Mouse (Mus musculus) hindbrain, embryonic 11.5 days (tissue): ENCODE results near the gene Scn2b. TPM values are rescaled to one million over a fixed set of nuclear protein-coding genes. Genes with fewer than 3 reads are reported as not detected.

Experiments
- ATAC-seq: fragments of 200-750 bp; cut with Nextera tagmentation; 2 replicates; pipeline ENCODE4 v1.8.0; 2017; ENCODE audit warnings: mild to moderate bottlenecking, moderate TSS enrichment, moderate library complexity; ENCODE audit not compliant: low FRiP score
- DNase-seq: peaks from one replicate; pipeline ENCODE4 v3.0.0-alpha.2; 2015; ENCODE audit warnings: low spot score
- H3K27ac ChIP-seq: fragments of 300-500 bp; sonication (generic); 2 replicates; pipeline ENCODE4 v1.5.1; 2014; ENCODE audit warnings: mild to moderate bottlenecking, low read depth, low read length
- H3K27me3 ChIP-seq: fragments of 300-500 bp; sonication (generic); 2 replicates; pipeline ENCODE4 v1.6.1; 2014; ENCODE audit warnings: mild to moderate bottlenecking, low read length, moderate library complexity, mixed read lengths; ENCODE audit not compliant: control insufficient read depth, insufficient read depth
- H3K36me3 ChIP-seq: fragments of 300-500 bp; sonication (generic); 2 replicates; pipeline ENCODE4 v1.6.1; 2014; ENCODE audit warnings: mild to moderate bottlenecking, low read length, moderate library complexity, mixed read lengths; ENCODE audit not compliant: control insufficient read depth, insufficient read depth
- H3K4me1 ChIP-seq: fragments of 300-500 bp; sonication (generic); replicated peaks from 2 replicates; pipeline ENCODE4 v1.6.1; 2014; ENCODE audit warnings: low read length, mixed read lengths; ENCODE audit not compliant: control insufficient read depth, insufficient read depth
- H3K4me2 ChIP-seq: fragments of 300-500 bp; sonication (generic); replicated peaks from 2 replicates; pipeline ENCODE4 v1.6.1; 2014; ENCODE audit warnings: mild to moderate bottlenecking, low read depth, low read length
- H3K4me3 ChIP-seq: fragments of 300-500 bp; sonication (generic); 2 replicates; pipeline ENCODE4 v1.5.1; 2014; ENCODE audit warnings: low read depth, low read length
- H3K9ac ChIP-seq: fragments of 300-500 bp; sonication (generic); 2 replicates; pipeline ENCODE4 v1.6.1; 2014; ENCODE audit warnings: low read depth, low read length
- H3K9me3 ChIP-seq: fragments of 300-500 bp; sonication (generic); 2 replicates; pipeline ENCODE4 v1.6.1; 2016; ENCODE audit warnings: low read length; ENCODE audit not compliant: control insufficient read depth
- WGBS: fragments of 180-500 bp; shearing (Covaris S2); extraction: QIAGEN DNeasy Blood & Tissue Kit; methylation state at CpG from one replicate; pipeline ENCODE4 v1.1.7; 2014; 5-methylcytosine and 5-hydroxymethylcytosine counted together
- polyA plus RNA-seq: library from polyadenylated mRNA; unstranded; fragments of >200 nt; fragmentation: Nextera tagmentation; extraction: Ambion mirVana; gene quantifications from 2 replicates; pipeline ENCODE4 v1.2.1, GENCODE M21; 2014

Scn2b gene
- polyA plus RNA-seq, 1 experiment from 2014 or later = 4.7 TPM

- Histone ChIP-seq H3K4me3 (no peak overlapping the region), H3K9ac (no peak overlapping the region), H3K4me2 (no peak overlapping the region), H3K4me1 (no peaks in the 10 kb centered on the region), H3K27me3 (no peaks in the 10 kb centered on the region), H3K36me3 (no peaks in the 10 kb centered on the region), H3K27ac (no peak overlapping the region), H3K9me3 (no peaks in the 10 kb centered on the region)
- 64% methylated on average over 3 of the region's 3 CpGs for WGBS
- DNase-seq = no peak
- no peak for ATAC-seq
Observed at GRCm38 (mm10) chr9:45173475-45173874, 55.9 kb downstream of the Scn2b start.

GRCm38 (mm10) chr9:45179282-45179681, 61.7 kb downstream of the Scn2b start:
- no peaks in the 10 kb centered on the region; the same call in 1 of the 2 replicates for H3K4me1 ChIP-seq
- H3K27me3 ChIP-seq = no peaks in the 10 kb centered on the region
- ATAC-seq (no peak), DNase-seq (no peak)
- no peak overlapping the region for H3K4me2 ChIP-seq
- WGBS = 87% methylated on average over 5 of the region's 5 CpGs
- H3K36me3 ChIP-seq = no peaks in the 10 kb centered on the region
- H3K9ac ChIP-seq = no peak overlapping the region
- no peak overlapping the region for H3K27ac ChIP-seq
- no peak overlapping the region for H3K4me3 ChIP-seq
- no peaks in the 10 kb centered on the region for H3K9me3 ChIP-seq

Other genes with a start within 250 kb of the Scn2b start
- 17.3 and 26.2 TPM in 2 replicates for gene Kmt2a, start 236.5 kb upstream of the Scn2b start, polyA plus RNA-seq
- 592 and 606 TPM in 2 replicates for gene Atp5l, start 197.0 kb upstream of the Scn2b start, polyA plus RNA-seq
- gene Ube4a, start 152.2 kb upstream of the Scn2b start, polyA plus RNA-seq = 36.4 and 47.3 TPM in 2 replicates
- not detected in 2 replicates for gene Cd3g, start 137.4 kb upstream of the Scn2b start, polyA plus RNA-seq
- not detected in 2 replicates for gene Cd3d, start 136.0 kb upstream of the Scn2b start, polyA plus RNA-seq
- gene Cd3e, start 108.2 kb upstream of the Scn2b start, polyA plus RNA-seq = not detected in 2 replicates
- gene Mpzl2, start 78.0 kb upstream of the Scn2b start, polyA plus RNA-seq = 2.6 and 3.8 TPM in 2 replicates
- 1.7 and 2.8 TPM in 2 replicates for gene Mpzl3, start 62.6 kb upstream of the Scn2b start, polyA plus RNA-seq
- 0.31 and 0.36 TPM in 2 replicates for gene Jaml, start 38.6 kb upstream of the Scn2b start, polyA plus RNA-seq
- gene Scn4b, start 20.6 kb downstream of the Scn2b start, polyA plus RNA-seq = 0.12 and 0.14 TPM in 2 replicates
- gene BC049352, start 64.2 kb downstream of the Scn2b start, polyA plus RNA-seq = not detected in 2 replicates
- gene Tmprss4, start 86.3 kb downstream of the Scn2b start, polyA plus RNA-seq = 0.15 TPM in 1 of 2 replicates, not detected in the other
- gene Il10ra, start 151.4 kb downstream of the Scn2b start, polyA plus RNA-seq = 0.49 and 0.51 TPM in 2 replicates
- gene Tmprss13, start 201.3 kb downstream of the Scn2b start, polyA plus RNA-seq = 0.06 and 0.19 TPM in 2 replicates